Mouse (Mus musculus) cerebellum, postnatal 10 days (tissue): ENCODE measurements around the gene Zbtb14.

ENCODE experiments used
- DNase-seq, 2 experiments: peaks; one replicate each; pipeline ENCODE4 v3.0.0; 2021; ENCODE audit warnings: mixed read lengths in 2 of 2

The Zbtb14 gene

GRCm38 (mm10) chr17:69382511-69383100 lies at the start of gene Zbtb14:
TSS of gene Zbtb14 (plus strand) at chr17:69383050.
- peak; percentile 96 for DNase-seq

- peak; percentile 9 to 10 for DNase-seq
Measured at GRCm38 (mm10) chr17:69346056-69346455, 36.8 kb upstream of the Zbtb14 start.

GRCm38 (mm10) chr17:69349014-69349531 lies 33.8 kb upstream of the Zbtb14 start:
- DNase-seq: peak; percentile 67 to 77

- peak; percentile 47 to 72 for DNase-seq
Measured at GRCm38 (mm10) chr17:69365049-69365448, 17.8 kb upstream of the Zbtb14 start.

GRCm38 (mm10) chr17:69380838-69381237 lies 2.0 kb upstream of the Zbtb14 start:
- no peak for DNase-seq

GRCm38 (mm10) chr17:69383201-69383940 lies 521 bp downstream of the Zbtb14 start:
- peak; percentile 89 to 90 for DNase-seq

GRCm38 (mm10) chr17:69383941-69384665 lies 1.3 kb downstream of the Zbtb14 start:
- peak; percentile 34 to 47 for DNase-seq

- no peak for DNase-seq
Measured at GRCm38 (mm10) chr17:69396147-69397033, 13.5 kb downstream of the Zbtb14 start.

GRCm38 (mm10) chr17:69397163-69397562 lies 14.3 kb downstream of the Zbtb14 start:
- DNase-seq: no peak

GRCm38 (mm10) chr17:69398092-69398491 lies 15.2 kb downstream of the Zbtb14 start:
- no peak for DNase-seq

GRCm38 (mm10) chr17:69401146-69401545 lies 18.3 kb downstream of the Zbtb14 start:
- DNase-seq: no peak

GRCm38 (mm10) chr17:69416163-69416562 lies 33.3 kb downstream of the Zbtb14 start:
- DNase-seq: no peak

- DNase-seq: peak; percentile 98 to 99
Measured at GRCm38 (mm10) chr17:69416920-69417661, 34.2 kb downstream of the Zbtb14 start.

GRCm38 (mm10) chr17:69417724-69418373 lies 35.0 kb downstream of the Zbtb14 start:
- no peak for DNase-seq

- DNase-seq: no peak
Measured at GRCm38 (mm10) chr17:69421592-69421991, 38.7 kb downstream of the Zbtb14 start.

- DNase-seq: no peak
Measured at GRCm38 (mm10) chr17:69437836-69438235, 55.0 kb downstream of the Zbtb14 start.

GRCm38 (mm10) chr17:69438486-69438885 lies 55.6 kb downstream of the Zbtb14 start:
- no peak for DNase-seq

GRCm38 (mm10) chr17:69438990-69439491 lies 56.2 kb downstream of the Zbtb14 start, which contains the start of gene Akain1:
TSS of gene Akain1 (plus strand) at chr17:69439326.
- peak; percentile 75 to 78 for DNase-seq

GRCm38 (mm10) chr17:69439571-69440480 lies 57.0 kb downstream of the Zbtb14 start:
- peak; percentile 64 to 69 for DNase-seq
